Mouse (Mus musculus): ENCODE data around the gene Bcat2. TPM values are rescaled to one million over a fixed set of nuclear protein-coding genes. Genes with fewer than 3 reads are reported as not detected.
A peak's percentile ranks its signal among the peaks of the same experiment; 100 is the strongest.

Bcat2 gene
- total RNA-seq, 1 experiment: 60.3 TPM

DNA sequence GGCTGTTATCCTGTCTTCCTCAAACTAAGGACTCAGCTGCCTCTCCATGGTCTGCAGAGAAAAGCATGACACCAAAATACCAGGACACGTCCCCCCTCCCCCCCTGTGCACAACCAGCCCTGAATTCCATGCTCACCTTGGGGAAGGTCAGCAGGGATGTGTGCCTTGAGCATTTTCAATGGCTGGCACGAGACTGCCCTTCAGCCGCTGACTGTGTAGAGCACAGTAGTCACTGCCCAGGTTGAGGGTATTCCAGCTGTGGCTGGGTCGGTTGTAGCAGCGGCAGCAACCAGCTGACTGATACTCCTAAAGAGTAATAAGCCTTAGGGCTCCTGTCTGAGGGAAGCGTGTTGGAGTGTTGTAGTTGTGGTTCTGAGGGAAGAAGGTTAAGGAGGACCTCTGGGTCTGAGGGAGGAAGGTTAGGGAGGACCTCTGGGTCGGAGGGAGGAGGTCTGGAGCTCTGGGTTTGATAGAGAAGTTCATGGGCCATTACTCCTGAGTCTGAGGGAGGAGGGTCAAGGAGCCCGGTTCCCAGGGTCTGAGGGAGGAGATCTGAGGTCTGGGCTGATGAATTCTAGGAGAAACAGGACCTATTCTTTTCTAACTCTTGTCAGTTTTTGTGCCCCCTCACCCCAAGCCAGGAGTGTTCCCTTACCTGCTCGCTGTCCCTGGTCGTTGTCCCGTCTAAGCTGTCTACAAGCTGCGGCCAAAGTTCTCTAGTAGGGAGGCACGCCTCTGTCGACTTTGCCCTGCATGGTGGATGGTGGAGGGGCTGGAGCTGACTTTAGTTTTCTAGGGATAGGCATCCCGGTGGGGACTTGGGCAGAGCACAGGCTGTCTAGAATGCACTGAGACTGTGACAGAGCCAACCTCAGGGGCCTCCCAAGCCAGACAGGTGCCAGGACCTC, 4.8 kb downstream of the Bcat2 start:
- H3K36me3 ChIP-seq (ENCODE audit: control insufficient read depth, insufficient read depth, low read length, poor library complexity, severe bottlenecking): peaks cover 14% of the 10 kb centered on the region
- H3K27ac ChIP-seq (ENCODE audit: insufficient read depth, low read depth, low read length, poor library complexity, severe bottlenecking): peak overlapping the region; percentile 25; the same call in 1 of the 2 replicates
- peak overlapping the region; percentile 50 for H3K9ac ChIP-seq (ENCODE audit: insufficient read depth, low read depth, low read length, poor library complexity, severe bottlenecking)
- no peaks in the 10 kb centered on the region for H3K9me3 ChIP-seq (ENCODE audit: control insufficient read depth, insufficient read depth, low read depth, low read length)
- in situ Hi-C loops (cut with MboI; ENCODE audit: low sequenced_read_pairs in 2 of 2, unreplicated experiment in 2 of 2): no loop called here
- TF ChIP-seq ZC3H11A (IDR thresholded peaks at IDR 0.05; ENCODE audit: borderline replicate concordance, low read depth, low read length): no peak
- no peak for TF ChIP-seq CHD2 (IDR thresholded peaks at IDR 0.05; ENCODE audit: low read depth, low read length)
- no peak for TF ChIP-seq ZNF384 (IDR thresholded peaks at IDR 0.05; ENCODE audit: low read depth, low read length)
- H3K4me3 ChIP-seq (ENCODE audit: insufficient read depth in 1 of 2, low read depth in 1 of 2, low read length in 2 of 2, poor library complexity in 1 of 2, severe bottlenecking in 1 of 2): peak overlapping the region in 1 of 2 experiments; percentile 5; a peak in 1 of 4 replicates
- no peak for DNase-seq (ENCODE audit: low read depth, low spot score)
- H3K4me1 ChIP-seq (ENCODE audit: control insufficient read depth in 2 of 2, insufficient read depth in 2 of 2, low read length in 2 of 2, poor library complexity in 1 of 2): peaks cover 7 to 33% of the 10 kb centered on the region in 2 experiments; a peak in 3 of 4 replicates

GRCm38 (mm10) chr7:45585923-45586322, 16.0 kb downstream of the Bcat2 start:
- Histone ChIP-seq H3K9me3 (ENCODE audit: control insufficient read depth, insufficient read depth, low read depth, low read length) (no peaks in the 10 kb centered on the region), H3K4me1 (ENCODE audit: control insufficient read depth in 2 of 2, insufficient read depth in 2 of 2, low read length in 2 of 2, poor library complexity in 1 of 2) (peaks cover 0 to 4% of the 10 kb centered on the region in 2 experiments; a peak in 1 of 4 replicates), H3K4me3 (ENCODE audit: insufficient read depth in 1 of 2, low read depth in 1 of 2, low read length in 2 of 2, poor library complexity in 1 of 2, severe bottlenecking in 1 of 2) (no peak overlapping the region), H3K36me3 (ENCODE audit: control insufficient read depth, insufficient read depth, low read length, poor library complexity, severe bottlenecking) (peaks cover 23% of the 10 kb centered on the region; the same call in 1 of the 2 replicates), H3K27ac (ENCODE audit: insufficient read depth, low read depth, low read length, poor library complexity, severe bottlenecking) (no peak overlapping the region), H3K9ac (ENCODE audit: insufficient read depth, low read depth, low read length, poor library complexity, severe bottlenecking) (no peak overlapping the region)
- DNase-seq (ENCODE audit: low read depth, low spot score): no peak
- TF ChIP-seq ZNF384 (IDR thresholded peaks at IDR 0.05; ENCODE audit: low read depth, low read length) (no peak), ZC3H11A (IDR thresholded peaks at IDR 0.05; ENCODE audit: borderline replicate concordance, low read depth, low read length) (no peak), CHD2 (IDR thresholded peaks at IDR 0.05; ENCODE audit: low read depth, low read length) (no peak), MAFK (IDR thresholded peaks at IDR 0.05; ENCODE audit: insufficient read depth, low read depth, low read length) (no peak)
- in situ Hi-C loops (cut with MboI; ENCODE audit: low sequenced_read_pairs in 2 of 2, unreplicated experiment in 2 of 2): no loop called here

DNA sequence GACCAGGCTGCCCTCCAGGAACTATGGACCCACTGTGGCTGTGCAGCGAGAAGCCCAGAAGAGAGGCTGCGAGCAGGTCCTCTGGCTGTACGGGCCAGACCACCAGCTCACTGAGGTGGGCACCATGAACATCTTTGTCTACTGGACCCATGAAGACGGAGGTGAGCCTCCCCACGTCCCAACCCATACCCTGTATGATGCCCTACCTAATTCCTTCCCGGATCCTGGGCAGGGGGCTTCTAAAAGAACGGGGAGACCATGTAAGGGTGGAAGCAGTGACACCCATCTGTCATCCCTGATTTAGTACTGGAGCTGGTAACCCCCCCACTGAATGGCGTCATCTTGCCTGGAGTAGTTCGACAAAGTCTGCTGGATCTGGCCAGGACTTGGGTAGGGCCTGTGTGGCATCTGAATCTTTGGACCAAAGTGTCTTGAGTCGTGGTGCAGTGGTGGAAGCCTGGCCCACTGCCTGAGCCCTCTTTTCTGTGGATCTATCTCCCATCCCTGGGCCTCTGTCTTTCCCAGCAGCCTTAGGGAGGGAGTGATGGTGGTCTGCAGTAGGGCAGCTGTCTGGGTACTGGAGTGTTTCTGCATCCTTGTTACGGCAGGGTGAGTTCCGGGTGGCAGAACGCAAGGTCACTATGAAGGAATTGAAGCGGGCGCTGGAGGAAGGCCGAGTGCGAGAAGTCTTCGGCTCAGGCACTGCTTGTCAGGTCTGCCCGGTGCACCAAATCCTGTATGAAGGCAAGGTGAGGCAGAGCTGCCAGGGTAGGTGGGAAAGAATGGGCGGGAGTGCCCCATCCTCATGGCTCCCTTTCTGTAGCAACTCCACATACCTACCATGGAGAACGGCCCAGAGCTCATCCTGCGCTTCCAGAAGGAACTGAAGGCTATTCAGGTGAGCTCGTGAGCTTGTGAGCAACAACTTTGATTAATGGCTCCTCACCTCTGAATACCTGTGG, 18.0 kb downstream of the Bcat2 start:
- no peak overlapping the region for H3K4me3 ChIP-seq (ENCODE audit: insufficient read depth in 1 of 2, low read depth in 1 of 2, low read length in 2 of 2, poor library complexity in 1 of 2, severe bottlenecking in 1 of 2)
- H3K9me3 ChIP-seq (ENCODE audit: control insufficient read depth, insufficient read depth, low read depth, low read length): no peaks in the 10 kb centered on the region
- peaks cover 23% of the 10 kb centered on the region; the same call in 1 of the 2 replicates for H3K36me3 ChIP-seq (ENCODE audit: control insufficient read depth, insufficient read depth, low read length, poor library complexity, severe bottlenecking)
- H3K9ac ChIP-seq (ENCODE audit: insufficient read depth, low read depth, low read length, poor library complexity, severe bottlenecking): no peak overlapping the region
- in situ Hi-C loops (cut with MboI; ENCODE audit: low sequenced_read_pairs in 2 of 2, unreplicated experiment in 2 of 2): no loop called here
- no peak for DNase-seq (ENCODE audit: low read depth, low spot score)
- TF ChIP-seq ZC3H11A (IDR thresholded peaks at IDR 0.05; ENCODE audit: borderline replicate concordance, low read depth, low read length) (no peak), CHD2 (IDR thresholded peaks at IDR 0.05; ENCODE audit: low read depth, low read length) (no peak), ZNF384 (IDR thresholded peaks at IDR 0.05; ENCODE audit: low read depth, low read length) (no peak), HCFC1 (IDR thresholded peaks at IDR 0.05; ENCODE audit: borderline replicate concordance, insufficient read depth, low read length) (no peak), MAFK (IDR thresholded peaks at IDR 0.05; ENCODE audit: insufficient read depth, low read depth, low read length) (no peak)
- H3K27ac ChIP-seq (ENCODE audit: insufficient read depth, low read depth, low read length, poor library complexity, severe bottlenecking): no peak overlapping the region
- peaks cover 1 to 4% of the 10 kb centered on the region in 2 experiments; a peak in 1 of 4 replicates for H3K4me1 ChIP-seq (ENCODE audit: control insufficient read depth in 2 of 2, insufficient read depth in 2 of 2, low read length in 2 of 2, poor library complexity in 1 of 2)

DNA sequence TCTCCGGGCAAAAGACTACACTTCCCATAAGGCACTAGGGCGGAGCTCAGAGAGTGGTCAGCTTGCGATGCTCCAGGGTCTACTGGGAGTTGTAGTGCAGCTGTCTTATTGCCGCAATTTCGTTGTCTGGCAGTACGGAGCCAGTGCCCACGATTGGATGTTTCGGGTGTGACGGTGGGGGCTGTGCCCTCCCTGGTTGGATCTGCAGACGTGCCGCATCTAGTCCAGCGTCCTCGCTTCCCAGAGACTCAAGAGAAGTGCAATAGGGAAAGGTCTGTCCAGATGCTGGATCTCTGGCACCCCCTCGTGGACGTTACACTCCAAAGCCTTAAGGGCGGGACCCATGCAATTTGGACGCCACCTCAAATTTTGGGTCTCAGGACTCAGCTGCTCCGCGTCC, 19.2 kb downstream of the Bcat2 start:
- Histone ChIP-seq H3K4me1 (ENCODE audit: control insufficient read depth in 2 of 2, insufficient read depth in 2 of 2, low read length in 2 of 2, poor library complexity in 1 of 2) (peaks cover 2 to 4% of the 10 kb centered on the region in 2 experiments; a peak in 1 of 4 replicates), H3K9me3 (ENCODE audit: control insufficient read depth, insufficient read depth, low read depth, low read length) (no peaks in the 10 kb centered on the region), H3K36me3 (ENCODE audit: control insufficient read depth, insufficient read depth, low read length, poor library complexity, severe bottlenecking) (peaks cover 23% of the 10 kb centered on the region; the same call in 1 of the 2 replicates), H3K9ac (ENCODE audit: insufficient read depth, low read depth, low read length, poor library complexity, severe bottlenecking) (no peak overlapping the region), H3K4me3 (ENCODE audit: insufficient read depth in 1 of 2, low read depth in 1 of 2, low read length in 2 of 2, poor library complexity in 1 of 2, severe bottlenecking in 1 of 2) (peak overlapping the region; percentile 27 to 28; a peak in 3 of 4 replicates), H3K27ac (ENCODE audit: insufficient read depth, low read depth, low read length, poor library complexity, severe bottlenecking) (no peak overlapping the region)
- peak; percentile 96 for DNase-seq (ENCODE audit: low read depth, low spot score)
- in situ Hi-C loops (cut with MboI; ENCODE audit: low sequenced_read_pairs in 2 of 2, unreplicated experiment in 2 of 2): no loop called here
- TF ChIP-seq CHD2 (IDR thresholded peaks at IDR 0.05; ENCODE audit: low read depth, low read length): no peak
- TF ChIP-seq ZNF384 (IDR thresholded peaks at IDR 0.05; ENCODE audit: low read depth, low read length): no peak
- no peak for TF ChIP-seq MAFK (IDR thresholded peaks at IDR 0.05; ENCODE audit: insufficient read depth, low read depth, low read length)
- TF ChIP-seq HCFC1 (IDR thresholded peaks at IDR 0.05; ENCODE audit: borderline replicate concordance, insufficient read depth, low read length): peak; percentile 98
- TF ChIP-seq ZC3H11A (IDR thresholded peaks at IDR 0.05; ENCODE audit: borderline replicate concordance, low read depth, low read length): peak; percentile 83
